Mouse (Mus musculus): ENCODE results near the gene Sik1. TPM values are rescaled to one million over a fixed set of nuclear protein-coding genes. Genes with fewer than 3 reads are reported as not detected.

Sik1 gene
- polyA plus RNA-seq, 1 experiment, result 36.8 TPM

DNA sequence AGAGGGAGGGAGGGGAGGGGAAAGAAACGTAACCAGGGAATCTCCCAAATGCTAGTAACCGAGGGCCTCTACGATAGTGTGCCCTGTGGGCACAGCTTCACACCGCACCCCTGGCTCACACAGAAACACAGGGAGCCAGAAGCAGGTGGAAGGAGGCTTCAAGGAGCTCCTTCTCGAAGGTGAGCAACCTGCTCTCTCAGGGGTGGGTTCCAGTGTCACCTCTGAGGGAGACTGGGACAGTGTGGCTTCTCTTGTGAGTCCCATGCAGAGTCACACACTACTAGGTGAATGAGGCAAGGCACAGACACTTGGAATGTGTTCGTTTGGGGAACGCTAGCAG is 17.2 kb upstream of the Sik1 start:
- Histone ChIP-seq H3K36me3 (ENCODE audit: control insufficient read depth, insufficient read depth, low read length) (no peaks in the 10 kb centered on the region), H3K27ac (ENCODE audit: control insufficient read depth, insufficient read depth, low read length) (no peak overlapping the region), H3K4me1 (replicated peaks; ENCODE audit: control insufficient read depth, insufficient read depth, low read length) (peaks cover 20% of the 10 kb centered on the region), H3K4me3 (ENCODE audit: control insufficient read depth, insufficient read depth, low read length) (no peak overlapping the region), H3K27me3 (ENCODE audit: control insufficient read depth, insufficient read depth, low read length) (no peaks in the 10 kb centered on the region)
- no peak for TF ChIP-seq CTCF (IDR thresholded peaks at IDR 0.05; ENCODE audit: borderline replicate concordance, control insufficient read depth, extremely low read depth, insufficient read depth, low read length, poor library complexity)
- TF ChIP-seq POLR2A (IDR thresholded peaks at IDR 0.05; ENCODE audit: control insufficient read depth, extremely low read depth, insufficient read depth, low read length, poor library complexity), result no peak
- 40% methylated on average over 7 of the region's 7 CpGs for WGBS
- no peak for DNase-seq

- H3K27me3 ChIP-seq (ENCODE audit: control insufficient read depth, insufficient read depth, low read length), result no peaks in the 10 kb centered on the region
- H3K4me1 ChIP-seq (replicated peaks; ENCODE audit: control insufficient read depth, insufficient read depth, low read length), result peaks cover 20% of the 10 kb centered on the region
- H3K36me3 ChIP-seq (ENCODE audit: control insufficient read depth, insufficient read depth, low read length), result no peaks in the 10 kb centered on the region
- no peak for TF ChIP-seq CTCF (IDR thresholded peaks at IDR 0.05; ENCODE audit: borderline replicate concordance, control insufficient read depth, extremely low read depth, insufficient read depth, low read length, poor library complexity)
- no peak for TF ChIP-seq POLR2A (IDR thresholded peaks at IDR 0.05; ENCODE audit: control insufficient read depth, extremely low read depth, insufficient read depth, low read length, poor library complexity)
- H3K4me3 ChIP-seq (ENCODE audit: control insufficient read depth, insufficient read depth, low read length), result no peak overlapping the region
- WGBS, result 74% methylated on average over 14 of the region's 14 CpGs
- DNase-seq, result no peak
- no peak overlapping the region for H3K27ac ChIP-seq (ENCODE audit: control insufficient read depth, insufficient read depth, low read length)
Observed at GRCm38 (mm10) chr17:31871968-31872825, 16.6 kb upstream of the Sik1 start.

DNA sequence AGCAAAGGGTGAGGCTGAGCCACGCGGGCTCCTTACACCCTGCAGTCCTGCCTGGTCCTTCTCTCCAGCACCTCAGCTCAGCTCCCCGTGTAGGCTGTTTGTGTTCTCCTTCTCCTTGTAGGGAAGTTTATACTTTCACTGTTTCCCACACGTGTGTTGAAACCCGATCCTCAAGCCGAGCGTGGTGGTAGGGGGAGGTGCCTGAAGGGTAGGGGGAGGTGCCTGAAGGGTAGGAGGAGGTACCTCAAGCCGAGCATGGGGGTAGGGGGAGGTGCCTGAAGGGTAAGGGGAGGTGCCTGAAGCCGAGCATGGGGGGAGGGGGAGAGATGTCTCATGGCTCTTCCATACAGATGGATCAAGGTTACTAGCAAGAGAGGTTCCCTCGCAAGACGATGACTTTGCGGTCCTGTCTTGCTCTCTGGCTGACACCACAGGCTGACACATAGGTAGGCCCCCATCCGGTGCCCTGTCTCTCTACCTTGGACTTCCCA is 15.4 kb upstream of the Sik1 start:
- H3K27ac ChIP-seq (ENCODE audit: control insufficient read depth, insufficient read depth, low read length), result no peak overlapping the region
- H3K4me1 ChIP-seq (replicated peaks; ENCODE audit: control insufficient read depth, insufficient read depth, low read length), result peaks cover 20% of the 10 kb centered on the region
- DNase-seq, result no peak
- WGBS, result 14% methylated on average over 13 of the region's 13 CpGs
- no peaks in the 10 kb centered on the region for H3K27me3 ChIP-seq (ENCODE audit: control insufficient read depth, insufficient read depth, low read length)
- no peak overlapping the region for H3K4me3 ChIP-seq (ENCODE audit: control insufficient read depth, insufficient read depth, low read length)
- no peaks in the 10 kb centered on the region for H3K36me3 ChIP-seq (ENCODE audit: control insufficient read depth, insufficient read depth, low read length)
- TF ChIP-seq CTCF (IDR thresholded peaks at IDR 0.05; ENCODE audit: borderline replicate concordance, control insufficient read depth, extremely low read depth, insufficient read depth, low read length, poor library complexity), result no peak
- no peak for TF ChIP-seq POLR2A (IDR thresholded peaks at IDR 0.05; ENCODE audit: control insufficient read depth, extremely low read depth, insufficient read depth, low read length, poor library complexity)

- no peak for TF ChIP-seq POLR2A (IDR thresholded peaks at IDR 0.05; ENCODE audit: control insufficient read depth, extremely low read depth, insufficient read depth, low read length, poor library complexity)
- no peak for TF ChIP-seq CTCF (IDR thresholded peaks at IDR 0.05; ENCODE audit: borderline replicate concordance, control insufficient read depth, extremely low read depth, insufficient read depth, low read length, poor library complexity)
- Histone ChIP-seq H3K27me3 (ENCODE audit: control insufficient read depth, insufficient read depth, low read length) (no peaks in the 10 kb centered on the region), H3K4me3 (ENCODE audit: control insufficient read depth, insufficient read depth, low read length) (no peak overlapping the region), H3K4me1 (replicated peaks; ENCODE audit: control insufficient read depth, insufficient read depth, low read length) (peaks cover 20% of the 10 kb centered on the region), H3K27ac (ENCODE audit: control insufficient read depth, insufficient read depth, low read length) (no peak overlapping the region), H3K36me3 (ENCODE audit: control insufficient read depth, insufficient read depth, low read length) (no peaks in the 10 kb centered on the region)
- 78% methylated on average over 9 of the region's 9 CpGs for WGBS
- no peak for DNase-seq
Observed at GRCm38 (mm10) chr17:31870446-31870845, 14.8 kb upstream of the Sik1 start.

DNA sequence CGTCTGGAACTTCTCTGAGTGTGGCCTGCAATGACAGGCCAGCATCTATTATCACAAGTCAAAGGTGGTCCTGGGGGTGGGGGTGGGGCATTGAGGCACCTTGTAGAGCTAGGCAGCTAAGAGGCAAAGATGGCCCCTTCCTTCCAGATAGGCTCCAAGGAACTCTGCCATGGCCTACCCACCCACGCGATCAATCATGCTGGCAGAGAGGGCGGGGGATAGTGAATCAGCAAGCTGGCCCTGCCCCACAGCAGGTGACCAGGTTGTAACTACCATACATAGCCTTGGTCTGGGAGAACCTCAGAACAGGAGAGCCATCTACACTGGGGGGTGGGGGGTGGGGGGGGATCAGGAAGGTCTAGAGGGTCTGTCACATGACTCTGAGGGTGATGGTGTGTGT is 12.5 kb upstream of the Sik1 start:
- peaks cover 18% of the 10 kb centered on the region for H3K4me1 ChIP-seq (replicated peaks; ENCODE audit: control insufficient read depth, insufficient read depth, low read length)
- 93% methylated on average over 4 of the region's 4 CpGs for WGBS
- no peak for TF ChIP-seq POLR2A (IDR thresholded peaks at IDR 0.05; ENCODE audit: control insufficient read depth, extremely low read depth, insufficient read depth, low read length, poor library complexity)
- no peak for TF ChIP-seq CTCF (IDR thresholded peaks at IDR 0.05; ENCODE audit: borderline replicate concordance, control insufficient read depth, extremely low read depth, insufficient read depth, low read length, poor library complexity)
- H3K27ac ChIP-seq (ENCODE audit: control insufficient read depth, insufficient read depth, low read length), result no peak overlapping the region
- H3K27me3 ChIP-seq (ENCODE audit: control insufficient read depth, insufficient read depth, low read length), result no peaks in the 10 kb centered on the region
- H3K4me3 ChIP-seq (ENCODE audit: control insufficient read depth, insufficient read depth, low read length), result no peak overlapping the region
- no peak for DNase-seq
- H3K36me3 ChIP-seq (ENCODE audit: control insufficient read depth, insufficient read depth, low read length), result no peaks in the 10 kb centered on the region

DNA sequence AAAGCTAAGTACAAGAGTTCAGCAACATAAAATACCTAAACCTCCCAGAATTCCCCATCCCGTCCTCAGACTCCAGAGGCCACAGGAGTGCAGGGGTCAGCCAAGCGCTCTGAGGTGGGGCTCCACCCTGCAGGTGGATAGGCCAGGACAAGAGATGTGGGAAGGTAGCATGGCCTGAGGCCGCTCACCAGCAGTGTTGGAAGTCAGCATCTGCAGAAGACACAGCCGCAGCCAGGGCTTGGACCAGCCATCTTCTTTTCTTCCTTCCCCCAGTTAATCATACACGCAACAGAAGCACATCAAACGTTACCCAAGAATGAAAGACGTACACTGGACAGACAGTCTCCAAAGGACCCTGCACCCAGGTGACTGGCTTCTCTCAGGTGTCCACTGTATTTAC is 11.5 kb upstream of the Sik1 start:
- WGBS, result 98% methylated on average over 7 of the region's 7 CpGs
- no peak overlapping the region for H3K4me3 ChIP-seq (ENCODE audit: control insufficient read depth, insufficient read depth, low read length)
- peaks cover 12% of the 10 kb centered on the region for H3K4me1 ChIP-seq (replicated peaks; ENCODE audit: control insufficient read depth, insufficient read depth, low read length)
- no peak for DNase-seq
- H3K27me3 ChIP-seq (ENCODE audit: control insufficient read depth, insufficient read depth, low read length), result no peaks in the 10 kb centered on the region
- H3K36me3 ChIP-seq (ENCODE audit: control insufficient read depth, insufficient read depth, low read length), result no peaks in the 10 kb centered on the region
- TF ChIP-seq CTCF (IDR thresholded peaks at IDR 0.05; ENCODE audit: borderline replicate concordance, control insufficient read depth, extremely low read depth, insufficient read depth, low read length, poor library complexity) (no peak), POLR2A (IDR thresholded peaks at IDR 0.05; ENCODE audit: control insufficient read depth, extremely low read depth, insufficient read depth, low read length, poor library complexity) (no peak)
- no peak overlapping the region for H3K27ac ChIP-seq (ENCODE audit: control insufficient read depth, insufficient read depth, low read length)

Data from thymus, adult 2 months (tissue).